Mouse (Mus musculus): ENCODE measurements at regions not wholly inside any gene's neighbourhood (a gene's known extent, or its start where the extent isn't known, plus 50 kb on each side); places are given as distances from the start of the nearest gene placed in this dataset.

- H3K27ac ChIP-seq (ENCODE audit: low read depth, low read length) = no peak overlapping the region
- ATAC-seq = no peak
- H3K4me2 ChIP-seq (ENCODE audit: low read length) = no peak overlapping the region
- WGBS = 43% methylated on average over 5 of the region's 5 CpGs
- no peaks in the 10 kb centered on the region for H3K27me3 ChIP-seq (replicated peaks; ENCODE audit: control insufficient read depth, insufficient read depth, low read length)
- H3K4me1 ChIP-seq (ENCODE audit: control insufficient read depth, insufficient read depth, low read length) = peaks cover 2% of the 10 kb centered on the region; the same call in 1 of the 2 replicates
- H3K9ac ChIP-seq (ENCODE audit: low read length) = no peak overlapping the region
- DNase-seq (ENCODE audit: low spot score) = peak; percentile 52
- no peak overlapping the region for H3K4me3 ChIP-seq (ENCODE audit: low read depth, low read length)
- H3K9me3 ChIP-seq (replicated peaks; ENCODE audit: control insufficient read depth, low read length) = no peaks in the 10 kb centered on the region
- H3K36me3 ChIP-seq (ENCODE audit: control insufficient read depth, insufficient read depth, low read length) = no peaks in the 10 kb centered on the region
Measured at GRCm38 (mm10) chr8:8392303-8392702, 268.7 kb downstream of the Efnb2 start.

DNA sequence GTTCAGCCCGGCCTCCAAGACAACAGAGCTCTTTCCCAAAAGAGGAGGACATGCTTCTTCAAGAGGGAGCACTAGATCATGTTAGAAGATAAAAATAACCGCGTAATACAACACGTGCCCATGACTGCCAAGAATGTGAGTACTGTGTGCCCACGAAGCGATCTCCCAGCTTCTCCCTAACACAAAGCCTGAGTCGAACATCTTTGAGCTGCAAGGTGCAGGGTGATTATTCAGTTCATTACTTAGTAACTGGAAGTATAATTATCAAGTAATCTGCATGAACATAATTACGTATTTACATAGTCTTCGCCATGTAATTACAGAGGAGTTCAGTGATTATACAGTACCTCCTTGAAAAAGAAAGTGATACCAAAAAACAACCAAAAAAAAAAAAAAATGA, 269.7 kb downstream of the Efnb2 start:
- Histone ChIP-seq H3K27ac (ENCODE audit: low read depth, low read length) (no peak overlapping the region), H3K4me2 (ENCODE audit: low read length) (no peak overlapping the region), H3K27me3 (replicated peaks; ENCODE audit: control insufficient read depth, insufficient read depth, low read length) (no peaks in the 10 kb centered on the region), H3K9me3 (replicated peaks; ENCODE audit: control insufficient read depth, low read length) (no peaks in the 10 kb centered on the region), H3K9ac (ENCODE audit: low read length) (no peak overlapping the region), H3K36me3 (ENCODE audit: control insufficient read depth, insufficient read depth, low read length) (no peaks in the 10 kb centered on the region), H3K4me1 (ENCODE audit: control insufficient read depth, insufficient read depth, low read length) (peaks cover 2% of the 10 kb centered on the region; the same call in 1 of the 2 replicates), H3K4me3 (ENCODE audit: low read depth, low read length) (no peak overlapping the region)
- ATAC-seq (peak; percentile 71), DNase-seq (ENCODE audit: low spot score) (peak; percentile 56)
- 43% methylated on average over 9 of the region's 9 CpGs for WGBS

GRCm38 (mm10) chr8:8378248-8378647, 282.8 kb downstream of the Efnb2 start:
- Histone ChIP-seq H3K4me1 (ENCODE audit: control insufficient read depth, insufficient read depth, low read length) (peaks cover 9% of the 10 kb centered on the region; the same call in 1 of the 2 replicates), H3K27ac (ENCODE audit: low read depth, low read length) (no peak overlapping the region), H3K4me2 (ENCODE audit: low read length) (no peak overlapping the region), H3K9ac (ENCODE audit: low read length) (no peak overlapping the region), H3K9me3 (replicated peaks; ENCODE audit: control insufficient read depth, low read length) (no peaks in the 10 kb centered on the region), H3K27me3 (replicated peaks; ENCODE audit: control insufficient read depth, insufficient read depth, low read length) (no peaks in the 10 kb centered on the region), H3K4me3 (ENCODE audit: low read depth, low read length) (no peak overlapping the region), H3K36me3 (ENCODE audit: control insufficient read depth, insufficient read depth, low read length) (no peaks in the 10 kb centered on the region)
- DNase-seq (ENCODE audit: low spot score) (peak; percentile 46), ATAC-seq (peak; percentile 9; the same call in 1 of the 2 replicates)
- 40% methylated on average over 4 of the region's 4 CpGs for WGBS

GRCm38 (mm10) chr8:8376791-8377190, 284.3 kb downstream of the Efnb2 start:
- Histone ChIP-seq H3K4me3 (ENCODE audit: low read depth, low read length) (no peak overlapping the region), H3K9me3 (replicated peaks; ENCODE audit: control insufficient read depth, low read length) (no peaks in the 10 kb centered on the region), H3K9ac (ENCODE audit: low read length) (no peak overlapping the region), H3K27ac (ENCODE audit: low read depth, low read length) (no peak overlapping the region), H3K36me3 (ENCODE audit: control insufficient read depth, insufficient read depth, low read length) (no peaks in the 10 kb centered on the region), H3K27me3 (replicated peaks; ENCODE audit: control insufficient read depth, insufficient read depth, low read length) (no peaks in the 10 kb centered on the region), H3K4me1 (ENCODE audit: control insufficient read depth, insufficient read depth, low read length) (peaks cover 9% of the 10 kb centered on the region; the same call in 1 of the 2 replicates), H3K4me2 (ENCODE audit: low read length) (no peak overlapping the region)
- peak; percentile 74 for DNase-seq (ENCODE audit: low spot score)
- ATAC-seq = peak; percentile 69
- WGBS = 17% methylated on average over 3 of the region's 3 CpGs

- Histone ChIP-seq H3K27me3 (replicated peaks; ENCODE audit: control insufficient read depth, insufficient read depth, low read length) (no peaks in the 10 kb centered on the region), H3K4me2 (ENCODE audit: low read length) (no peak overlapping the region), H3K4me1 (ENCODE audit: control insufficient read depth, insufficient read depth, low read length) (peaks cover 9% of the 10 kb centered on the region; the same call in 1 of the 2 replicates), H3K27ac (ENCODE audit: low read depth, low read length) (no peak overlapping the region), H3K9ac (ENCODE audit: low read length) (no peak overlapping the region), H3K4me3 (ENCODE audit: low read depth, low read length) (no peak overlapping the region), H3K9me3 (replicated peaks; ENCODE audit: control insufficient read depth, low read length) (no peaks in the 10 kb centered on the region), H3K36me3 (ENCODE audit: control insufficient read depth, insufficient read depth, low read length) (no peaks in the 10 kb centered on the region)
- WGBS = 26% methylated on average over 2 of the region's 2 CpGs
- ATAC-seq (peak; percentile 60; the same call in 1 of the 2 replicates), DNase-seq (ENCODE audit: low spot score) (peak; percentile 75)
Measured at GRCm38 (mm10) chr8:8376379-8376778, 284.7 kb downstream of the Efnb2 start.

DNA sequence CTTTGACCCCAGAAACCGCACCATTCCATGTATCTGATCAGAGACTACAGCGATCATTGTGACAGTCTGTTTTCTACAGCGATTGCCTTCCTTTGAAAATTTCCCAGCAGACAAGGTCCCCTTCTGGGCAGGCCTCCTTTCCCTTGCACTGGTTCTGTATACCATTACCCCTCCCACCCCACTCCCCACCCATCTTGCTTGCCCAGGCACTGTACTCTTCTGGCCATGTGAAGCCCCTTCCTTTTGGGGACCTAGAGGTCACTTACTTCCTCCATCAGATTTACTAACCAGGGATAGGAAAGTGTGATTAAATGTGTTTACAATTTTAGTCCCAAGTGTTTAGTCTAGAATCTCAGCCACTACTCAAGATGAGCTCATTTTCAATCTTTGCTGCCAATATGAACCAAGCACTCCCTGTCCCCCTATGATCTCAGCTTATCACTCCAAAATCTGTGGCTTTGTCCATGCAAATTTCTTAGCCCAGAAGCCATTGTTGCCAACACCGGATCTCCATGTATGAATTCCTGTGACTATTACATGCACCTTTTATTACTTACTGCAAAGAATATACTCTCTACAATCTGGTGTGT, 293.7 kb downstream of the Efnb2 start:
- Histone ChIP-seq H3K36me3 (ENCODE audit: control insufficient read depth, insufficient read depth, low read length) (no peaks in the 10 kb centered on the region), H3K4me3 (ENCODE audit: low read depth, low read length) (no peak overlapping the region), H3K4me2 (ENCODE audit: low read length) (no peak overlapping the region), H3K27me3 (replicated peaks; ENCODE audit: control insufficient read depth, insufficient read depth, low read length) (no peaks in the 10 kb centered on the region), H3K27ac (ENCODE audit: low read depth, low read length) (no peak overlapping the region), H3K9ac (ENCODE audit: low read length) (no peak overlapping the region), H3K9me3 (replicated peaks; ENCODE audit: control insufficient read depth, low read length) (no peaks in the 10 kb centered on the region), H3K4me1 (ENCODE audit: control insufficient read depth, insufficient read depth, low read length) (no peaks in the 10 kb centered on the region)
- DNase-seq (ENCODE audit: low spot score) (no peak), ATAC-seq (no peak)
- WGBS = 83% methylated on average over 4 of the region's 4 CpGs

DNA sequence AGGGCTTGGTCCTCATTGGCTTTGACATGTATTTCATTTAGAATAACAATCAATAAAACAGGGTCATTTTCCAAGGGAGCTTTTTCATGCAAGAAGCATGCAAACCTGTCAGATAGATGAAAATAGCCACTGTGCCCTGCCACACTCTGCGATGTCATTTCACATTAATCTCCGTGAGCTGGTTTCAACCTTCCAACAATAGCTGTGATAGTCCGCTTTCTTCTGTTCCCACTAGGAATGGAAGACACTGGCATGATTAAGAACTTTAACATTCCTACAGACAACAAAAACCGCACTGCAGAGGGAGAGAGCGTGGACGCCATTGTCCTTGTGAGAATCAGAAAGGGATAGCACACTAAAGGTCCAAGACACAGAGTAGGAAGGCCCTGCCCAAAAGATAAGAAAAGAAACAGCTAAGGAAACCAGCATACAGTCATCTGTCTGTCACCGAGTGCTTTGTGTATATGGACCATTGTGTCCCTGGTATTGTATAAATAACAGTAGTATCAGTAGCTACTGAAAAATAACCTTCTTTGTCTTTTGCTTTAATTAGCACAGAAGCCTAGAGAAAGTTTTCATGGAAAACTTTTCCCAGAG, 299.0 kb downstream of the Efnb2 start:
- WGBS = 68% methylated on average over 7 of the region's 7 CpGs
- DNase-seq (ENCODE audit: low spot score) (no peak), ATAC-seq (no peak)
- Histone ChIP-seq H3K27ac (ENCODE audit: low read depth, low read length) (no peak overlapping the region), H3K4me2 (ENCODE audit: low read length) (no peak overlapping the region), H3K36me3 (ENCODE audit: control insufficient read depth, insufficient read depth, low read length) (no peaks in the 10 kb centered on the region), H3K4me1 (ENCODE audit: control insufficient read depth, insufficient read depth, low read length) (no peaks in the 10 kb centered on the region), H3K9me3 (replicated peaks; ENCODE audit: control insufficient read depth, low read length) (no peaks in the 10 kb centered on the region), H3K4me3 (ENCODE audit: low read depth, low read length) (no peak overlapping the region), H3K27me3 (replicated peaks; ENCODE audit: control insufficient read depth, insufficient read depth, low read length) (no peaks in the 10 kb centered on the region), H3K9ac (ENCODE audit: low read length) (no peak overlapping the region)

DNA sequence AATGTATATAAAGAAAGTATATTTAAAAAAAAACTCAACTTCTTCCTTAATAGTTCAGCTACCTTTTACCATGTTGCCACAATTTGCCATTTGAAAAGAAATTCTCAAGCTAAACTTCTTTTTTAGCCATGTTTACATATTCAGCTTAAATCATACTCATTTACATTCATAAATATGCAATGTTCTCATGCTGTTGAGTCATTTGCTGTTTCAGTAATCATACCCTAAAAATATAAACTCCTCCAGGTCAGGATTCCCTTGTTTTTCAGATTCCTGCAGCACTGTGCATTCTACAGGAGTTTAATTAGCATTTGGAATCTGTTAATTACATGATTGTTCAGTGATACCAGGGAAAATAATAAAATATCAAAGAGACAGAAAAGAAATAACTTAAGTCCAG, 300.5 kb downstream of the Efnb2 start:
- ATAC-seq = no peak
- Histone ChIP-seq H3K4me3 (ENCODE audit: low read depth, low read length) (no peak overlapping the region), H3K36me3 (ENCODE audit: control insufficient read depth, insufficient read depth, low read length) (no peaks in the 10 kb centered on the region), H3K4me2 (ENCODE audit: low read length) (no peak overlapping the region), H3K27me3 (replicated peaks; ENCODE audit: control insufficient read depth, insufficient read depth, low read length) (no peaks in the 10 kb centered on the region), H3K4me1 (ENCODE audit: control insufficient read depth, insufficient read depth, low read length) (no peaks in the 10 kb centered on the region), H3K9ac (ENCODE audit: low read length) (no peak overlapping the region), H3K27ac (ENCODE audit: low read depth, low read length) (no peak overlapping the region), H3K9me3 (replicated peaks; ENCODE audit: control insufficient read depth, low read length) (no peaks in the 10 kb centered on the region)
- DNase-seq (ENCODE audit: low spot score) = no peak

DNA sequence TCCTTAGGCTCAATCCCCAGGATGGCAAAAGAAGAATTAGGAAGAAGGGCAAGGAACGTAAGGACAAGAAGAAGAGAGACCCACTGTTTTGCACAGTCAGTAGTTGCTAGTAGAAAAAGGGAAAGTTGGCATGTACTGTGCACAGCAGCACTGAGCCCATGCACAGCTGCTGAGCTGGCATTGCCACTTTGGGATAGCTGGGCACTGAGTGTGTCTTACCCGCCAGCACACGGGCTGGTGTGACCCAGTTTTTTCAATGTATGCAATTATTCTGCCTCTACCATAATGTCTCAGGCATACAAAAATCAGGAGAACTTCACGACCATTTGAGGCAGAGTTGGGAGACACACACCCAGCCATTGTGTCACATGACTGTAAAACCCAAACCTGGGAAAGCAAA, 306.1 kb downstream of the Efnb2 start:
- Histone ChIP-seq H3K9ac (ENCODE audit: low read length) (no peak overlapping the region), H3K4me3 (ENCODE audit: low read depth, low read length) (no peak overlapping the region), H3K9me3 (replicated peaks; ENCODE audit: control insufficient read depth, low read length) (no peaks in the 10 kb centered on the region), H3K27ac (ENCODE audit: low read depth, low read length) (no peak overlapping the region), H3K4me1 (ENCODE audit: control insufficient read depth, insufficient read depth, low read length) (no peaks in the 10 kb centered on the region), H3K36me3 (ENCODE audit: control insufficient read depth, insufficient read depth, low read length) (no peaks in the 10 kb centered on the region), H3K27me3 (replicated peaks; ENCODE audit: control insufficient read depth, insufficient read depth, low read length) (no peaks in the 10 kb centered on the region), H3K4me2 (ENCODE audit: low read length) (no peak overlapping the region)
- ATAC-seq (0 out of 2 replicates have a peak, but pooled peaks have one; percentile 37), DNase-seq (ENCODE audit: low spot score) (no peak)
- 58% methylated on average over 4 of the region's 4 CpGs for WGBS

Data from forebrain, embryonic 14.5 days (tissue).